Mouse (Mus musculus): Measurements from ENCODE around the gene Akap7.

GRCm38 (mm10) chr10:25213716-25214115 lies 94.0 kb downstream of the Akap7 start:
- no peak for TF ChIP-seq POLR2A (IDR thresholded peaks at IDR 0.05; ENCODE audit: control insufficient read depth, low read depth, low read length)
- TF ChIP-seq CTCF (IDR thresholded peaks at IDR 0.05; ENCODE audit: control insufficient read depth, insufficient read depth, insufficient replicate concordance, low read depth, low read length): no peak

Data from testis, adult 2 months (tissue).